Mouse (Mus musculus) CD4-positive, CD25-positive, alpha-beta regulatory T cell, adult 2 months (primary cell): ENCODE measurements around the gene Slc34a1.
"Not testable (repeated sequence)": the region's sequence is repeated elsewhere in the genome, so short reads cannot be mapped to it uniquely, and the experiment has no call there.

Experiments
- DNase-seq: peaks from one replicate; pipeline ENCODE4 v3.0.0-alpha.2; 2012; ENCODE audit warnings: low read depth, low spot score

Gene Slc34a1

DNA sequence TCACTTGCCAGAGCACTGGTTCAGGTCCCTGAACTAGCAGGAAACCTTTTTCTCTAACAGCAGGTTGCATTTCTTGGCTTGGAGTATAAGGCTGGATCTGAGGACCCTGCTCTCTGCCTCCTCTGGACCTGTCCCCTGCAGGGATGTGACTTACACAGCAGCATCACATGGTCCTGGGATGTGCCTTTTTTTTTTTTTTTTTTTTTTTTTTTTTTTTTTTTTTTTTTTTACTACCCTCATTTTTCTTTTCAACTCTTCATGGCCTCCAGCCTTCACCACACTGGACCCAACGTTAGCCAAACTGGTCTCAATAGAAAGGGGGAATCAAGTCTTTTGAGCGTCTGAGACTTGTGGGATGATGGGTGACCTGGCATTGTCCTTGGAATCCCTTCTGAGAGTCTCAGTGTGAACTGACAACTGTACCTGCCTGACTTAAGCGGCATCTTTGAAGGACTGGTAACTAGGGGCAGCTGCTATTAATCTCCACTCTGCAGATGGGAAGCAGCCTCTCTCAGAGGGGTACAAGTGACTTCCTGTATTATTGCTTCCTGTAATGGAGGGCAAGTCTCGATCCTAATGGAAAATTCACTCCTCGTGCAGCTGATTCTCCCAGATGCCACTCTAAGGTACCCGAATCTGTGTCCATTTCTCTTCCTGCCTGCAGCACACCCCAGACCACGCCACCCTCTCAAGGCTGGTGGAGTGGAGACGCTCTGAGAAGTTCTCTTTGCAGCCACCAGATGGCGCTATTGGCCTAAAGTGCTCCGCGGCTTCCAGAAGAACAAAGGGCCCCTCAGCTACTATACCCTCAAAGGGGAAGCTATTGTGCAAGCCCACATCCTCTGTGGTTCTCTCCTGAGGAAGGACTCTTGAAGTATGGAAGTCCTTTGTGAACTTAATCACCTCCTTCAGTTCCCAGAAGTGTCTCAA, 7.1 kb downstream of the Slc34a1 start:
- peak; percentile 92 for DNase-seq

- no peak for DNase-seq
These were observed 7.9 kb downstream of the Slc34a1 start for GRCm38 (mm10) chr13:55405783-55406390.

GRCm38 (mm10) chr13:55407341-55407740, 9.4 kb downstream of the Slc34a1 start:
- no peak for DNase-seq

DNA sequence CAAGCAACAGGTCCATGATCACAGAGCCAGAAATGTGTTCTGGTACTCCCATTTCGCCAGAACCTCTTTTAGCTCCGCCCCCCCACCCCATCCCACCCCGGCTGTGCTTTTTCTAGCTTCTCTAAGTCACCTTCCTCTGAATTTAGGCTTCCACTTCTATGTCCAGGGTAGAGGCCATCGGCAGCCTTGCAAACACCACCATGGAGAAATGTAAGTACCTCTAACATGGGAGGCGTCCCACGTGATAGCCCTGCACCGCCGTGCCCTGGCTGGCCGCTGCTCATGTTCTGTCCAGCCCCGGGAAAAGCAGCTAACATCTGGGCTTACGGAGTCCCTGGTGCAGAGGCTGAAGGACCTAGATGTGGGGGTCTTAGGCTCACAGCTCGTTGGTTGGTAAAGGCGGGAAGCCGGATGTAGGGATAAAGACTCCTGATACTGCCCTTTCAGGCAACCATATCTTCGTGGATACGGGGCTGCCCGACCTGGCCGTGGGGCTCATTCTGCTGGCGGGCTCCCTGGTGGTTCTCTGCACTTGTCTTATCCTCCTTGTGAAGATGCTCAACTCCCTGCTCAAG, 10.6 kb downstream of the Slc34a1 start:
- DNase-seq: no peak

GRCm38 (mm10) chr13:55411826-55412225, 13.8 kb downstream of the Slc34a1 start:
- DNase-seq: no peak

GRCm38 (mm10) chr13:55412643-55413307, 14.8 kb downstream of the Slc34a1 start:
- DNase-seq: no peak

DNA sequence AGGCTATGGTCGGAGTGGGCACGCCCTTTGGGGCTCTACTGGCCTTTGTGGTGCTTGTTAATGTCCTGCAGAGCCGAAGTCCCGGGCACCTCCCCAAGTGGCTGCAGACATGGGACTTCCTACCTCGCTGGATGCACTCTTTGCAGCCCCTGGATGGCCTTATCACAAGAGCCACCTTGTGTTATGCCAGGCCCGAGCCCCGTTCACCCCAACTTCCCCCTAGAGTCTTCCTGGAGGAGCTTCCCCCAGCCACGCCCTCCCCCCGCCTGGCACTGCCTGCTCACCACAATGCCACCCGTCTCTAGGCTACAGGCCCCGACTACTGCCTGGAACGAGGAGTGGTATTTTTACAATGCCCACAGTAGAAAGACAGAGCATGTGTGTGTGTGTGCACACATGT, 15.3 kb downstream of the Slc34a1 start:
- no peak for DNase-seq

DNA sequence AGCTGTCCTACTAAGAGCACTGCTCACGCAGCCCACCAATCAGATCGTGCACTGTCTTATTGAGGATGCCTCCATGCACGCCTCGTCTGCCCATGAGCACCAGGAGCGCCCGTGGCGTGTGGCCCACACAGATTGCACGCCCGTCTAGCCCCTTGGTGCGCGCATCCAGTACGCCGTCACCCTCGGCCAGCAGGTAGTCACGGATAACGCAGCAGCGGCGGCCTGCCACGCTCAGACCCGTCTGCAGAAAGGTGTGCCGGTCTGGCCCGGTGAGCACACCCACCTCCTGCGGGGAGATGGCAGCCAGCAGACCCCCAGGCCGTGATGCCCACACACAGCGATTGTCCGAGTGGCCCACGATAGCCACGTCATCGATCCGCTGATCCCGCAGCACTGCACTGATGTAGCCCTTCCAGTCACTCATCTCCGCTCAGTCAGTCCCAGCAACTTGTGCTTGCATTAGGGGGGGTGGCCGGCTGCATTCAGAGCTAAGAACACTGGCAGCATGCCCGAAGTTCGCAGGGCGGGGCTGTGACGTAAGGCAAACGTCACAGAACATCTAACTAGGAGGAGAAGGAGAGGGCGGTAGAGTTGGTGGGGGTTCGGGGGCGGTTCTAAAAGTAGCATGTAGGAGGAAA, 16.9 kb downstream of the Slc34a1 start, which contains the start of gene Pfn3:
Pfn3 (minus strand) TSS at position 490 of the 638 bp plus-strand sequence.
- no peak for DNase-seq

DNA sequence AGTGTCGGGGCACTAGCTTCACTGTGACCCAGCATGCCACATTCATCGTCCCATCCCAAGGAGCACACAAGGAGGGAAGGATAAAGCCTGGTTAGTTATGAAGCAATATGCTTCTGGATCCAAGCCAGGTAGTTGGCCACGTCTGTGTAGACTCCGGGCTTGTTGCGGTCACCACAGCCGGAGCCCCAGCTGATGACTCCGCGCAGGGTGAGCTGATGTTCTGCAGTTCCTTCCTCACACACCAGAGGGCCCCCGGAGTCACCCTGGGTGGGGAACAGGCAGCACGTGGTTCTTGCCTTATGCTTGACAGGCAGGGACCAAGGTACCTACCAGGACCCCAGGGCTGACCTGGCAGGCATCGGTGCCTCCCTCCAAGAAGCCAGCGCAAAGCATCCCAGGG, 20.0 kb downstream of the Slc34a1 start:
- peak; percentile 91 for DNase-seq

DNA sequence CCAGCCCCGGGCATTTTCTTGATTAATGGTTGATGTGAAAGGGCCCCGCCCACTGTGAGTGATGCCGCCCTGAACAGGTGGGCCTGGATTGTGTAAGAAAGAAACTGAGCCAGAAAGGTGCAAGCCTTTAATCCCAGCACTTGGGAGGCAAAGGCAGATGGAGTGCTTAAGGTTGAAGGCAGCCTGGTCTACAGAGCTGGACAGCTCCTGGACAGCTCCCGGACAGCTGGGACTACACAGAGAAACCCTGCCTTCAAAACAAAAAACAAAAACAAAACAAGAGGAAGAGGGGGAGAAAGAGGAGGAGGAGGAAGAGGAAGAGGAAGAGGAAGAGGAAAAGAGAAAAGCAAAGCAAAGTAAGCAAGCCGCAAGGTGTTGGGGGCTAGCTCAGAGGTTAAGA, 21.2 kb downstream of the Slc34a1 start:
- no peak for DNase-seq

- peak; percentile 41 for DNase-seq
These were observed 22.3 kb downstream of the Slc34a1 start for GRCm38 (mm10) chr13:55420018-55420932.

DNA sequence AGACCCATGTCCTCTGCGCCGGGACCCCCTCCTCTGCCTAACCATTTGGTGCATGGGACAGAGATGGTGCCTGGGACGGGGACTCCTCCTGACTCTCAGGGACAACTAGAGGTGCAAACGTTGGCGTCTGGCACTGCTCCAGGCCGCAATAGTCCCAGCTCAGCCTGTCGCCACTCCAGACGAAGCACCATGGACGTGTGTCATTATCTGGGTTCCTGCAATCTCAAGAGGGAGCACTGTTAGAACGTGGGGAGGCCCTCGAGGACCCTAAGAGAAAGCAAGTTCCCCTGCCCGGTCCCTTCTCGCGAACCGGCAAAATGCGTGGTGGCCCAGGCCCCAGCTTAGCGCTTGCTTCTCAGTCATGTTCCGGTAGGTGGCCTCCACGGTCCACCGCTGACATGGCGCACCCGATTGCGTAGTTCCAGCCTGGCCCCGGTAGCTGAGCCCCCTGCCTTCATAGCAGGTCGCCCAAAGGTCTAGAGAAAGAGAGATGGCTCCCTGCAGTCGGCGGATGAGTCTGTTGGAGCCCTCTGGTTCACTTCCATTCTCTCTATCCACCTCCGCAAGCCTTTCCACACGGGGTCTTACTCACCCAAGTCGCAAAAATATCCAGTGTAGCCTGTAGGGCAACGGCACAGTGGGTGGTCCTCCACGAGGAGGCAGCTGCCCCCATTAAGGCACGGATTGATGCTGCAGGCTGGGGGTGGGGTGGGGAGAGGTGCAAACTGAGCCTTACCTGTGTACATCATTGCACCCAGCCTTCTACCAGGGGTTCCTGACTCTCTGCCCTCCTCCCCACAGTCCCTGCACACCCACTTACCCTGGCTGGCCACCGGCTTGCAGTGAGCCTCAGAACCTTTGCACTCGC, 23.2 kb downstream of the Slc34a1 start:
- peak; percentile 91 for DNase-seq

DNA sequence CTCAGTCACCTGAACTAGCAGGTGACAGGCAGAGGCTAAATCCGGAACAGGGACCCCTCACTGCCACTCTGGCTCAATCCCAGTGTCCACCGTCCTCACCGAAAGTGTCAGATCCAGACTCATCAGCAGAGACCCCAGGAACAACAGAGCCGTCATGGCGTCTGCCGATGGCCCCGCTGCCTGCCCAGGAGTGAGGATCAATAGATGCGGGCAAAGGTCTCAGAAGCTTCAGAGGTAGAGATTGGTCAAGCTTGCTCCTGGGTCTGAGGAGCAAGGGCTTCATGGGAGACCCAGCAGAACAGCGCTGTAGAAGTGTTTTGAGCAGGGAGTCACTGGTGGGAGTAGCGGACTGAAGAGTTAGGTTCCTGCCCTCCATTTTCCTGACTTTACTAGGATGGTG, 28.6 kb downstream of the Slc34a1 start, which contains the start of gene F12:
F12 (minus strand) TSS at position 181 of the 400 bp plus-strand sequence.
- no peak for DNase-seq

DNA sequence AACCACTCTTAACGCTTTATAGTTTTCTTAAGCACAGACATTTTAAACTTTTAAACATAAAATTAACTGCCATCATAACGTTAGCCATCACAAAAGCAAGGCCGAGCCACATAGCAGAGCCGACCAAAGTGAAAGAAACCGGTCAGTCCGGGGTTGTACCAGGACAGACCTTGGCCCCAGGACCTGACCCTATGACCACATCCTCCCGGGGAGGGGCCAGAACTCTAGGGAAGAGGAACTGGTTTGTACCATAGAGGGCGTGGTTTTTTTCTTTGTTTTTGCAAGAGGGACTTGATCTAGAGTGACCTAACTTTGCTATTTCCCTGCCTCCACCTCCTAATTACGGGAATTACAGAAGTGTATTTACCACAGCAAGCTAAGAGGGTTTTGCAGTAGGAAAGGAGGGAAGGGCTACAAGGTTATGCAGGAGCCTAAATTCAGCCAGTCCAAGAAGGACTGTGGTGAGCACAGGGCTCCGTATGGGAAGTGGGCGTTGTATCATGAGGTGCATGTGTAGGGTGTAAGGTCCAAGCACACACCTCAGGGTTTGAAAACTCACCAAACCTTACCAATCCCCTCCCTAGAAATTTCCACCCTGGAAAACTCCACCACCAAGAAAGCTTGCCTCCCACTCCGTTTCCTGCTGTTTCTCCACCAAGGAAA, 31.4 kb downstream of the Slc34a1 start:
- DNase-seq: no peak

GRCm38 (mm10) chr13:55430566-55430965, 32.6 kb downstream of the Slc34a1 start:
- DNase-seq: no peak

DNA sequence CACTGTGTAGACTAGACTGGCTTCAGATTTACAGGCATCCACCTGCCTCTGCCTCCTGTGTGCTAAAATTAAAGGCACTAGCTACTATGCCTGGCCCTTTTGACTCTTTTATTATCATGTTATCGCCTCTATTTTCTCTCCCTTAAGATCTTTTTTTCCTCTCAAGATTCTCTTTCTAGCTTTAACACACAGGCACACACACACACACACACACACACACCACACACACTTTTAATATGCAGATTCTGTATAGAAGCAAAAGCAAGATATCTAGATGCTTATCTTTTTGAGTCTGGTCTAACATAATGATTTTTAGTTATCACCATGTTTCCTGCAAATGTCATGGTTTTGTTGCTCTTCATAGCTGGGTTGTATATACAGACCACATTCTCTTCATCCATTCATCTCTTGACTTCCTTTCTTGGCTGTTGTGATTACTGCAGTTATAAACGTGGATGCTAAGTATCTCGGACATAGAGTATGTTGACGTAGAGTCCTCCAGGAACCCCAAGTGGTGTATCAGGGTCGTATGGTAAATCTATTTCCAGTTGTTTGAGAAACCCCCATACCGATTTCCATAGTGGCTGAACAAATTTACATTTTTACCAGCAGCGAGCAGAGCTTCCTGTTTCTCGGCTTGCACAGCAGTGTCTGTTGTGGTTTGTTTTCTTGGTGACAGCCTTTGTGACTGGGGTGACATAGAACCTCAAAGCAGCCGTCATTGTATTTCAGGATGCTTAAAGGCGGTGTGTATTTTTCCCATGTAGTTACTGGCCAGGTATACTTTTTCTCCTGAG, 34.1 kb downstream of the Slc34a1 start:
- DNase-seq: peak; percentile 86

DNA sequence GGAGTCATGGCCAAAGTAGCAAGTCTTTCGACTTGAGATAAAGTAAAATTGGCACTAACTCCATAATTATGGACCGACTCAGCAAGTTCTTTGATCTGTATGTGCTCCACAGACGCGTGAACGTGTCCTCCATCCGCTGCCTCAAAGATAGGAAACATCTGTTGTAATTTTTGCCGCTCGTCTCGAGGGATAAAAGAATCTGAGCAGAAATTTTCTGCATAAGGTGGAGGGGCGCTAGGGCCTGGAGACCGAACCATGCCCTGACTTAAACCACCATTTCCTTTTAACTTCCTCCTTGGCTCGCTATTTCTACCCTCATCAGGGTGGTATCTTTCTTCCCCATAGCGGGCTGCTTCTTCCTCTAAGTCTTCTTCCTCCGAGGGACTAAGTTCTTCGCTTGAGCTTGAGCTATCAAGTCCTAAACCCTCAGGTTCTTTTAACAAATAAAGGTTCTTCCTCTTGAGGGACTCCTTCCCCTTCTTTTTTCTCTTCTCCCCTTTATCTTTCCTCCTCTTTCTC, 39.2 kb downstream of the Slc34a1 start:
- DNase-seq: not testable (repeated sequence)

DNA sequence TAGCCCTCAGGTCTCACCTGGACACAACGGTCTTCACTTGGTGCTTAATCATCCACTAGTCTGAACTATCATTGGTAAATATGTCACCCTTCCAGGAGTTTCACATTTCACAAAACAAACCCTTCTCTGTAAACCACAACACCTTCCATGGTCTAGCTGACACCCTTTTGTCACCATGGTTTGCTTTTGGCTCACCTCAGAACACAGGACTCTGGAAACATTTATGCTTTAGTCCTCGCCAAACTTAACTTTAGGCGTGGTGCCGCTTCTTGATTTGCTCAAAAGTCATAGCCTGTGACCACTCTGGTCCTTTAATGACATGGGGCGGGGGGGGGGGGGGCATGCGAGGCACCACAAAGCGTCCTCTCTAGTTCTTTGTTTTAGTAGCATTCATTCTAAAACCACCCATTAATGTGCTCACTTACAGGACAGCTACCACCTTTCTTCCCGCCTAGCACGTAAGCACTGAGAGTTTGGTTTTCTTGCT, 45.9 kb downstream of the Slc34a1 start:
- DNase-seq: peak; percentile 88
